Mouse (Mus musculus): ENCODE results near the gene Klkb1. TPM values are rescaled to one million over a fixed set of nuclear protein-coding genes. Genes with fewer than 3 reads are reported as not detected.

Klkb1 gene
- polyA plus RNA-seq, 1 experiment = not detected

DNA sequence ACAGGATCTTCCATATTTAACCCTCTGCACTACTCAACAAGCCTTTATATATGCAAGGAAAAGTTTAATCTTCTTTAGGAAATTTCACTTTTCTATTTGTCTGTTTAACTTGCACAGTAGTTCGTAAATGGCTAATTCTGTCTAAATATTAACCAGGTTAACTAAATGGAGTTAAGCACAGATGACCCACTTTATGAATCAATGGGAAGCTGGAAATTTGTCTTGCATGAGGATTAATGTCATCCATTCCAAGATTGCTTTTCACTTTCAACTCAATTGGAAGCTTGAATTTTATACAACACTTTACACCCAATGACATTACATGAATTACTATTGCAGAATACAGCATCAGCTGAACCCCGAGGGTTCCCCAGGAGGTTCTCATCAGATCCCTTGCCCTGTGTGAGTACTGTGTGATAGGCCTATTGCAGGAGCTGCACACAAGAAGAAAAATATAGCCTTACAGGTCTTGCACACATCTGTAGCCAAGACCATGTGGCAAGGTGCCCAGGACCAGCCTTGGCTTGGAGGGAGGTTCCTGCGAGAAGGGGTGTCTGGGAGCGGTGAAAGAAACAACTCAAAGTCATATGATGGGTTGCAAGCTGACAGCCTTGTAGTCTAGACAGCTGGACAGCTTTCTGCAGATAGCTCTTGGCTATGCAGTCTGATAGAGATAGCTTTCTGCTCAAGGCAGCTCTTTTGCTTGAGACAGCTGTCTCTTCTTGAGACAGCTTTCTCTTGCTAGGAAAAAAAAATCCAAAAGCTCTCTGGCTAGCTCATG, 26.9 kb downstream of the Klkb1 start:
- Histone ChIP-seq H3K36me3 (ENCODE audit: control insufficient read depth, insufficient read depth) (no peaks in the 10 kb centered on the region), H3K27me3 (ENCODE audit: control insufficient read depth, insufficient read depth, insufficient read length) (no peaks in the 10 kb centered on the region), H3ac (ENCODE audit: control insufficient read depth, insufficient read length, low read depth) (no peak overlapping the region), H3K79me3 (ENCODE audit: low read depth) (no peaks in the 10 kb centered on the region), H3K4me3 (ENCODE audit: insufficient read depth, poor library complexity, severe bottlenecking) (no peak overlapping the region), H3K79me2 (ENCODE audit: control insufficient read depth, insufficient read depth) (no peaks in the 10 kb centered on the region)
- no peak for TF ChIP-seq MYOG (IDR thresholded peaks at IDR 0.05; ENCODE audit: control insufficient read depth, extremely low read depth, insufficient read length)
- TF ChIP-seq FOSL1 (IDR thresholded peaks at IDR 0.05; ENCODE audit: insufficient read depth, low read length, poor library complexity, severe bottlenecking) = no peak
- TF ChIP-seq CEBPB (IDR thresholded peaks at IDR 0.05; ENCODE audit: low read depth) = no peak
- no peak for TF ChIP-seq USF1 (IDR thresholded peaks at IDR 0.05; ENCODE audit: low read depth)
- TF ChIP-seq MAX (IDR thresholded peaks at IDR 0.05) = no peak
- TF ChIP-seq CTCF (IDR thresholded peaks at IDR 0.05; ENCODE audit: control insufficient read depth, insufficient read depth, insufficient read length) = no peak
- no peak for TF ChIP-seq MYOD1 (IDR thresholded peaks at IDR 0.05; ENCODE audit: control insufficient read depth, insufficient read length, low read depth)

DNA sequence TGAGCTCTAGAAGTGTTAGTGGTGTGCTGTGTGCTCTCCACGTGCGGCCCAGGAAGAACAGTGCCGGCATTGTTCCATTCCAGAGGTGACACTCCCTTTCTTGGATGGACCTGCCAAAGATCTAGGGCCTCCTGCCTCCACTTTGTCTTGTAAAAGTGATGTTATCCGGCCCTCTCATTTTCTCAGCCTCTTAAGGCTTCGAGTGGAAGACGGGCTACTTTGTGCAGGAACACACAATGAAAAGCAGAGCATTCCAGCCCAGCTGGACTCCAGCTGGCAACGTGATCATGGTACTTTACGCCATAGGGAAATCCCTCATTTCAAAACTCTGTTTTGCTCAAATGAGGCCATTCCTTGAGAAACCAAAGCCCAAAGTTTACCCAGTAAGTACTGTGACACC, 27.7 kb downstream of the Klkb1 start:
- H3K79me2 ChIP-seq (ENCODE audit: control insufficient read depth, insufficient read depth) = no peaks in the 10 kb centered on the region

GRCm38 (mm10) chr8:45264918-45265317, 29.7 kb downstream of the Klkb1 start:
- TF ChIP-seq MYOD1 (IDR thresholded peaks at IDR 0.05; ENCODE audit: control insufficient read depth, insufficient read length, low read depth) = no peak
- TF ChIP-seq CEBPB (IDR thresholded peaks at IDR 0.05; ENCODE audit: low read depth) = no peak
- no peak for TF ChIP-seq CTCF (IDR thresholded peaks at IDR 0.05; ENCODE audit: control insufficient read depth, insufficient read depth, insufficient read length)
- no peak for TF ChIP-seq FOSL1 (IDR thresholded peaks at IDR 0.05; ENCODE audit: insufficient read depth, low read length, poor library complexity, severe bottlenecking)
- TF ChIP-seq USF1 (IDR thresholded peaks at IDR 0.05; ENCODE audit: low read depth) = no peak
- TF ChIP-seq MYOG (IDR thresholded peaks at IDR 0.05; ENCODE audit: control insufficient read depth, extremely low read depth, insufficient read length) = no peak
- TF ChIP-seq MAX (IDR thresholded peaks at IDR 0.05) = no peak
- Histone ChIP-seq H3K27me3 (ENCODE audit: control insufficient read depth, insufficient read depth, insufficient read length) (no peaks in the 10 kb centered on the region), H3ac (ENCODE audit: control insufficient read depth, insufficient read length, low read depth) (no peak overlapping the region), H3K79me3 (ENCODE audit: low read depth) (no peaks in the 10 kb centered on the region), H3K4me3 (ENCODE audit: insufficient read depth, poor library complexity, severe bottlenecking) (no peak overlapping the region), H3K36me3 (ENCODE audit: control insufficient read depth, insufficient read depth) (no peaks in the 10 kb centered on the region), H3K79me2 (ENCODE audit: control insufficient read depth, insufficient read depth) (no peaks in the 10 kb centered on the region)

More for the DNA sequence above, 27.7 kb downstream of the Klkb1 start:
- Histone ChIP-seq H3ac (ENCODE audit: control insufficient read depth, insufficient read length, low read depth) (no peak overlapping the region), H3K36me3 (ENCODE audit: control insufficient read depth, insufficient read depth) (no peaks in the 10 kb centered on the region), H3K4me3 (ENCODE audit: insufficient read depth, poor library complexity, severe bottlenecking) (no peak overlapping the region), H3K27me3 (ENCODE audit: control insufficient read depth, insufficient read depth, insufficient read length) (no peaks in the 10 kb centered on the region), H3K79me3 (ENCODE audit: low read depth) (no peaks in the 10 kb centered on the region)
- TF ChIP-seq MAX (IDR thresholded peaks at IDR 0.05) (no peak), MYOG (IDR thresholded peaks at IDR 0.05; ENCODE audit: control insufficient read depth, extremely low read depth, insufficient read length) (no peak), CEBPB (IDR thresholded peaks at IDR 0.05; ENCODE audit: low read depth) (no peak), CTCF (IDR thresholded peaks at IDR 0.05; ENCODE audit: control insufficient read depth, insufficient read depth, insufficient read length) (no peak), MYOD1 (IDR thresholded peaks at IDR 0.05; ENCODE audit: control insufficient read depth, insufficient read length, low read depth) (no peak), FOSL1 (IDR thresholded peaks at IDR 0.05; ENCODE audit: insufficient read depth, low read length, poor library complexity, severe bottlenecking) (no peak), USF1 (IDR thresholded peaks at IDR 0.05; ENCODE audit: low read depth) (no peak)

DNA sequence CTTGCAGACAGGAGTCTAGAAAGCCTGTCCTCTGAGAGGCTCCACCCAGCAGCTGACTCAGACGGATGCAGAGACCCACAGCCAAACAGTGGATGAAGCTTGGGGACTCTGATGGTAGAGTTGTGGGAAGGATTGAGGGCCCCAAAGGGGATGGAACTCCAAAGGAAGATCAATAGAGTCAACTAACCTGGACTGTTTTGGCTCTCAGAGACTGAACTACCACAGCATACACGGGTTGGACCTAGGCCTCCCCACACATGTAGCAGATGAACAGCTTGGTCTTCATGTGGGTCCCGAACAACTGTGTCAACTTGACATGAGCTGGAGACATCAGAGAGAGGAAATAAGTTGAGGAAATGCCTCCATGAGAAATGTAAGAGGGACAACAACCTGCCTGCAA, 31.8 kb downstream of the Klkb1 start:
- no peak overlapping the region for H3ac ChIP-seq (ENCODE audit: control insufficient read depth, insufficient read length, low read depth)
- H3K79me3 ChIP-seq (ENCODE audit: low read depth) = no peaks in the 10 kb centered on the region
- H3K36me3 ChIP-seq (ENCODE audit: control insufficient read depth, insufficient read depth) = no peaks in the 10 kb centered on the region
- TF ChIP-seq USF1 (IDR thresholded peaks at IDR 0.05; ENCODE audit: low read depth) (no peak), MAX (IDR thresholded peaks at IDR 0.05) (no peak), MYOG (IDR thresholded peaks at IDR 0.05; ENCODE audit: control insufficient read depth, extremely low read depth, insufficient read length) (no peak), MYOD1 (IDR thresholded peaks at IDR 0.05; ENCODE audit: control insufficient read depth, insufficient read length, low read depth) (no peak), CEBPB (IDR thresholded peaks at IDR 0.05; ENCODE audit: low read depth) (no peak), CTCF (IDR thresholded peaks at IDR 0.05; ENCODE audit: control insufficient read depth, insufficient read depth, insufficient read length) (no peak), FOSL1 (IDR thresholded peaks at IDR 0.05; ENCODE audit: insufficient read depth, low read length, poor library complexity, severe bottlenecking) (no peak)
- H3K4me3 ChIP-seq (ENCODE audit: insufficient read depth, poor library complexity, severe bottlenecking) = no peak overlapping the region
- no peaks in the 10 kb centered on the region for H3K79me2 ChIP-seq (ENCODE audit: control insufficient read depth, insufficient read depth)
- H3K27me3 ChIP-seq (ENCODE audit: control insufficient read depth, insufficient read depth, insufficient read length) = no peaks in the 10 kb centered on the region

GRCm38 (mm10) chr8:45261920-45262319, 32.7 kb downstream of the Klkb1 start, which contains the start of gene F11:
TSS of gene F11 (minus strand) at chr8:45262031.
- H3K27me3 ChIP-seq (ENCODE audit: control insufficient read depth, insufficient read depth, insufficient read length) = no peaks in the 10 kb centered on the region
- TF ChIP-seq USF1 (IDR thresholded peaks at IDR 0.05; ENCODE audit: low read depth) (no peak), MYOG (IDR thresholded peaks at IDR 0.05; ENCODE audit: control insufficient read depth, extremely low read depth, insufficient read length) (no peak), MAX (IDR thresholded peaks at IDR 0.05) (no peak), MYOD1 (IDR thresholded peaks at IDR 0.05; ENCODE audit: control insufficient read depth, insufficient read length, low read depth) (no peak), CEBPB (IDR thresholded peaks at IDR 0.05; ENCODE audit: low read depth) (no peak)
- H3K79me3 ChIP-seq (ENCODE audit: low read depth) = no peaks in the 10 kb centered on the region
- no peaks in the 10 kb centered on the region for H3K36me3 ChIP-seq (ENCODE audit: control insufficient read depth, insufficient read depth)
- H3K79me2 ChIP-seq (ENCODE audit: control insufficient read depth, insufficient read depth) = no peaks in the 10 kb centered on the region
- no peak within 1 kb of the TSS for H3ac ChIP-seq (ENCODE audit: control insufficient read depth, insufficient read length, low read depth)
- no peak within 1 kb of the TSS for H3K4me3 ChIP-seq (ENCODE audit: insufficient read depth, poor library complexity, severe bottlenecking)
